Mouse (Mus musculus): ENCODE results near the gene Hes5. TPM values are rescaled to one million over a fixed set of nuclear protein-coding genes. Genes with fewer than 3 reads are reported as not detected.

The Hes5 gene
- polyA plus RNA-seq (2012; rRNA removed) (0.60 and 1.6 TPM in 2 replicates), polyA plus RNA-seq (2014; fragmentation: Nextera tagmentation; extraction: Ambion mirVana) (0.30 and 0.77 TPM in 2 replicates)

DNA sequence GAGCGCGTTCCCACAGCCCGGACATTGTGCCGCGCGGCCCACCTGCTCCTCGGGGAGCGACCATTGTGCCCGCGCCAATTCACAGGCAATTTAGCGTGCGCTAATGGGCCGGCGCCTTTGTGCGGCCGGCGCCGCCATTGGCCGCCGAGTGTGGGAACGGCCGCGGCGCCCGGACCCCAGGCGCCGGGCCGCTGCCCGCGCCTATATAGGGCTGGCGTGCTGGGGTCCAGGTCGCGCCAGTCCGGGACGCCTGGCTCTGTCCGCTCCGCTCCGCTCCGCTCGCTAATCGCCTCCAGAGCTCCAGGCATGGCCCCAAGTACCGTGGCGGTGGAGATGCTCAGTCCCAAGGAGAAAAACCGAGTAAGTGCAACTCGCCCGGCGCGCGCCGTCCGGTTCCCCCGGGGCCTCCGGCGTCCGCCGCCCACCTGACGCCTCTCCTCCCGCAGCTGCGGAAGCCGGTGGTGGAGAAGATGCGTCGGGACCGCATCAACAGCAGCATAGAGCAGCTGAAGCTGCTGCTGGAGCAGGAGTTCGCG, at the start of gene Hes5:
Hes5 (plus strand) TSS at position 234 of the 536 bp plus-strand sequence.
- Histone ChIP-seq H3K4me1 (ENCODE audit: control insufficient read depth, insufficient read depth, low read length) (peaks cover 34% of the 10 kb centered on the region), H3K9ac (ENCODE audit: low read depth, low read length, severe bottlenecking) (peak within 1 kb of the TSS; percentile 36), H3K27me3 (ENCODE audit: control insufficient read depth, insufficient read depth, low read length) (peaks cover 58% of the 10 kb centered on the region), H3K4me2 (replicated peaks; ENCODE audit: low read depth, low read length, severe bottlenecking) (peak within 1 kb of the TSS; percentile 79), H3K27ac (replicated peaks; ENCODE audit: low read depth, low read length) (no peak within 1 kb of the TSS), H3K36me3 (ENCODE audit: control insufficient read depth, insufficient read depth, low read length) (no peaks in the 10 kb centered on the region), H3K4me3 (replicated peaks; ENCODE audit: low read length) (peak within 1 kb of the TSS; percentile 42), H3K9me3 (ENCODE audit: control insufficient read depth, low read length) (no peaks in the 10 kb centered on the region)
- WGBS, result 1% methylated on average over 58 of the region's 65 CpGs
- no peak for DNase-seq (ENCODE audit: low spot score)
- no peak for TF ChIP-seq POLR2A (IDR thresholded peaks at IDR 0.05; ENCODE audit: borderline replicate concordance, extremely low read depth, insufficient read depth, insufficient read length)
- ATAC-seq (ENCODE audit: low FRiP score, low read depth), result no peak

DNA sequence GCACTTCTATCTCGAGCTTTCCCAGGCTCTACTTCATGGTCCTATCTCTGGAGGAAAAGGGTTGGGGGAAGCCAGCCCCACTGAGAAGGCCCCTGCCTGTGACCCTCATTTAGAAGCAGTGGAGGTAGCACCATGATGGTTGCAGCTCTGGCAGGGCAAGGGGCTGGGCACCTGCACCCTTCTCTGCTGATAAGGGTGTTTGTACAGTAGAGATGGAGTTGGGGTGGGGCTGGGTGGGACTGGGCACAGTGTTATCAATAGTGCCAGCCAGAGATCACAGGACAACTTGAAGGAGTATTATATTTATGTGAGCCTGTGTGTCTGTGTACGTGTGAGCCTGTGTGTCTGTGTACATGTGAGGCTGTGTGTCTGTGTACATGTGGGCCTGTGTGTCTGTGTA, 49.1 kb upstream of the Hes5 start:
- 0 out of 2 replicates have a peak, but pooled peaks cover 3% of the 10 kb centered on the region for H3K4me1 ChIP-seq (ENCODE audit: control insufficient read depth, insufficient read depth, low read length)
- no peak overlapping the region for H3K4me3 ChIP-seq (replicated peaks; ENCODE audit: low read length)
- no peak for TF ChIP-seq POLR2A (IDR thresholded peaks at IDR 0.05; ENCODE audit: borderline replicate concordance, extremely low read depth, insufficient read depth, insufficient read length)
- 76% methylated on average over 2 of the region's 2 CpGs for WGBS
- DNase-seq (ENCODE audit: low spot score) (no peak), ATAC-seq (ENCODE audit: low FRiP score, low read depth) (no peak)
- H3K9ac ChIP-seq (ENCODE audit: low read depth, low read length, severe bottlenecking), result no peak overlapping the region
- H3K27me3 ChIP-seq (ENCODE audit: control insufficient read depth, insufficient read depth, low read length), result no peaks in the 10 kb centered on the region
- H3K27ac ChIP-seq (replicated peaks; ENCODE audit: low read depth, low read length), result no peak overlapping the region
- no peaks in the 10 kb centered on the region for H3K9me3 ChIP-seq (ENCODE audit: control insufficient read depth, low read length)
- H3K4me2 ChIP-seq (replicated peaks; ENCODE audit: low read depth, low read length, severe bottlenecking), result no peak overlapping the region
- H3K36me3 ChIP-seq (ENCODE audit: control insufficient read depth, insufficient read depth, low read length), result no peaks in the 10 kb centered on the region

DNA sequence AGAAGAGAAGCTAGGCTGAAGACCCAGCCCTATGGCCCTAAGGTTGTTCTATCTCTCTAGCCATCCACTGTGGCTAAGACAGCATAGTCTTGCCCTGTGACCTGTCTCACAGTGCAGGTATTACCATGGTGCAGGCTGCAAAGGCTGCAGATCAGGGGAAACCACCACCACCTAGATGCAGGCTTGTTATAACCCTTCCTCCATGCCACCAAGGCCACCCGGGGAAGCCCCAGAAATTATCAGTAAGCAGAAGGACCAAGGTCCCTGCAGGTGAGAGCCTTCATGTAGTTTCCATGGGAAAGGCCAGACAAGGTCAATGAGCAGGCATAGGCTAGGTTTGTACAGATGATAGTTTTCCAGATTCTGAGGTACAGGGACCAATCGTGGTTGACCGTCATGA, 46.9 kb upstream of the Hes5 start:
- Histone ChIP-seq H3K9me3 (ENCODE audit: control insufficient read depth, low read length) (no peaks in the 10 kb centered on the region), H3K27ac (replicated peaks; ENCODE audit: low read depth, low read length) (no peak overlapping the region), H3K4me1 (ENCODE audit: control insufficient read depth, insufficient read depth, low read length) (0 out of 2 replicates have a peak, but pooled peaks cover 3% of the 10 kb centered on the region), H3K9ac (ENCODE audit: low read depth, low read length, severe bottlenecking) (no peak overlapping the region), H3K4me2 (replicated peaks; ENCODE audit: low read depth, low read length, severe bottlenecking) (no peak overlapping the region), H3K36me3 (ENCODE audit: control insufficient read depth, insufficient read depth, low read length) (no peaks in the 10 kb centered on the region), H3K4me3 (replicated peaks; ENCODE audit: low read length) (no peak overlapping the region), H3K27me3 (ENCODE audit: control insufficient read depth, insufficient read depth, low read length) (no peaks in the 10 kb centered on the region)
- no peak for TF ChIP-seq POLR2A (IDR thresholded peaks at IDR 0.05; ENCODE audit: borderline replicate concordance, extremely low read depth, insufficient read depth, insufficient read length)
- DNase-seq (ENCODE audit: low spot score), result no peak
- ATAC-seq (ENCODE audit: low FRiP score, low read depth), result no peak
- 84% methylated on average over 3 of the region's 3 CpGs for WGBS

DNA sequence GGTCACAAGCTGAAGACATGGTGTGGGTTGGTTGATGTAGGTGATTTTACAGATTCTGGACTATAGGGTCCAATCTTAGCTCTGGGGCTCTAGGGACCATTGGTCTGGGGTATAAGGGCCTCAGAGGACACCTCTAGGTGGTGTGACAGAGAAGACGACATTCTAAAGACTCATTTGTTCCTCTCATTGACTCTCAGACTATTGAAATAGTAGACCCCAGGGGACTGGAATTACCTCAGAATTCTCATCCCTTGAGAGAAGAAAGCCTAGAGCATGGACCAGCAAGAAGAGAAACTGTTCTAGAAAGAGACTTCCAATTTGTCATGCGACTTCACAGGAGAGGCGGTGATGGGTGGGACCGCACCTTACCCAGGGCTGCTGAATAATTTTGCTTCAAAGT, 46.5 kb upstream of the Hes5 start:
- ATAC-seq (ENCODE audit: low FRiP score, low read depth), result no peak
- 0 out of 2 replicates have a peak, but pooled peaks cover 3% of the 10 kb centered on the region for H3K4me1 ChIP-seq (ENCODE audit: control insufficient read depth, insufficient read depth, low read length)
- 95% methylated on average over 4 of the region's 4 CpGs for WGBS
- H3K4me2 ChIP-seq (replicated peaks; ENCODE audit: low read depth, low read length, severe bottlenecking), result no peak overlapping the region
- H3K27ac ChIP-seq (replicated peaks; ENCODE audit: low read depth, low read length), result no peak overlapping the region
- H3K4me3 ChIP-seq (replicated peaks; ENCODE audit: low read length), result no peak overlapping the region
- no peaks in the 10 kb centered on the region for H3K27me3 ChIP-seq (ENCODE audit: control insufficient read depth, insufficient read depth, low read length)
- no peaks in the 10 kb centered on the region for H3K9me3 ChIP-seq (ENCODE audit: control insufficient read depth, low read length)
- no peak for DNase-seq (ENCODE audit: low spot score)
- H3K36me3 ChIP-seq (ENCODE audit: control insufficient read depth, insufficient read depth, low read length), result no peaks in the 10 kb centered on the region
- no peak overlapping the region for H3K9ac ChIP-seq (ENCODE audit: low read depth, low read length, severe bottlenecking)
- TF ChIP-seq POLR2A (IDR thresholded peaks at IDR 0.05; ENCODE audit: borderline replicate concordance, extremely low read depth, insufficient read depth, insufficient read length), result no peak

DNA sequence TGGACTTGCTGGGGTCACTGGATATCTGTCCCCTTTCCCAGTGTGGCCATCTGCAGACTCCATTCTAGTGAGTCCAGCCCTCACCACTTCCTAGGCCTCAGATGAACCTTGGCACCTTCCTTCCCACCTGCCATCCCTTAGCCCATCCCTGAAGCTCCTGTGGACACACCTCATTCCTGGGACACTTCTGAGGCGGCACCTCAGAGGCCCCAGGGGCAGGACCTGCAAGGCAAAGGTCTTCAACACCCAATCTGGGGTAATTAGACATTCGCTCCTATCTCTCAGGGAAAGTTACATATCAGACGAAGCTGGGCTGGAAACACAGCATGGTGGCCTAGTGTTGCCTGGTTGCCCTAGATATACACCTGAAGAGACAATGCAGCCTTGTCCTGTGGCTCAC, 46.0 kb upstream of the Hes5 start:
- DNase-seq (ENCODE audit: low spot score) (no peak), ATAC-seq (ENCODE audit: low FRiP score, low read depth) (no peak)
- 69% methylated on average over 3 of the region's 3 CpGs for WGBS
- Histone ChIP-seq H3K27ac (replicated peaks; ENCODE audit: low read depth, low read length) (no peak overlapping the region), H3K9me3 (ENCODE audit: control insufficient read depth, low read length) (no peaks in the 10 kb centered on the region), H3K4me2 (replicated peaks; ENCODE audit: low read depth, low read length, severe bottlenecking) (no peak overlapping the region), H3K27me3 (ENCODE audit: control insufficient read depth, insufficient read depth, low read length) (no peaks in the 10 kb centered on the region), H3K4me1 (ENCODE audit: control insufficient read depth, insufficient read depth, low read length) (0 out of 2 replicates have a peak, but pooled peaks cover 3% of the 10 kb centered on the region), H3K4me3 (replicated peaks; ENCODE audit: low read length) (no peak overlapping the region), H3K36me3 (ENCODE audit: control insufficient read depth, insufficient read depth, low read length) (no peaks in the 10 kb centered on the region), H3K9ac (ENCODE audit: low read depth, low read length, severe bottlenecking) (no peak overlapping the region)
- TF ChIP-seq POLR2A (IDR thresholded peaks at IDR 0.05; ENCODE audit: borderline replicate concordance, extremely low read depth, insufficient read depth, insufficient read length), result no peak

Data from limb, embryonic 14.5 days (tissue).